Mouse (Mus musculus): ENCODE measurements around the gene Ypel3. TPM values are rescaled to one million over a fixed set of nuclear protein-coding genes. Genes with fewer than 3 reads are reported as not detected.

Ypel3 gene
- polyA plus RNA-seq, 1 experiment from 2014 or later, result 148 TPM

DNA sequence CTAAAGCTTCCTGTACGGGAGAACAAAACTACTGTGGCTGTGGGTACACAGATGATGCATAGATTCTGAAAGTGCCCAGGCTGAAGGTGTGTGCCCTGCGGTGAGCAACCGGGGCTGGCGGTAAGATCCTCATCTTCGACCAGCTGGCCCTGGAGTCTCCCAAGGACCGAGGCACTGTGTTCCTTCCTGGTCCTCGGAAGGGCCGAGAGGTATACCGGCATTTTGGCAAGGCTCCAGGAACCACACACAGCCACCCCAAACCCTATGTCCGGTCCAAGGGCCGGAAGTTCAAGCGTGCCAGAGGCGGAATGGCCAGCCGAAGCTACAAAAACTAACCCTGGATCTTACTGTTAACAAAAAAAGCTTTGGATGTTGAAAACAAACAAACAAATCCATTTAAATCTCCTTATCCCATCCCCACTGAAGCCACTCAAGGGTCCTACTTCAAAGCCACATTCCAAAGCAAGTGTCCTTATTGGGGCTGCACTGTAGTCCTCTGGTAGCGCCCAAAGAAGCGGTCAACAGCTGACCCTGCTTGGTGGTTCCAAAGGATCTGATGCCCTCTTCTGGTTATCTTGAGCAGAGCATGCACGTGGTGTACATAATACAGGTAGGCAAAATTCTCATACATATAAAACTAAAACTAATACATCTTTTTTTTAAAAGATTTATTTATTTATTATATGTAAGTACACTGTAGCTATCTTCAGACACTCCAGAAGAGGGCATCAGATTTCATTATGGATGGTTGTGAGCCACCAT lies 27.0 kb upstream of the Ypel3 start:
- Histone ChIP-seq H3K27ac (replicated peaks) (no peak overlapping the region), H3K9ac (no peak overlapping the region), H3K9me3 (replicated peaks) (no peaks in the 10 kb centered on the region), H3K27me3 (no peaks in the 10 kb centered on the region), H3K4me2 (replicated peaks) (no peak overlapping the region), H3K36me3 (no peaks in the 10 kb centered on the region), H3K4me3 (replicated peaks) (no peak overlapping the region), H3K4me1 (peaks cover 10% of the 10 kb centered on the region)
- no peak for ATAC-seq (ENCODE audit: insufficient number of reproducible peaks, low FRiP score, low TSS enrichment, low read depth)
- 92% methylated on average over 17 of the region's 17 CpGs for WGBS

DNA sequence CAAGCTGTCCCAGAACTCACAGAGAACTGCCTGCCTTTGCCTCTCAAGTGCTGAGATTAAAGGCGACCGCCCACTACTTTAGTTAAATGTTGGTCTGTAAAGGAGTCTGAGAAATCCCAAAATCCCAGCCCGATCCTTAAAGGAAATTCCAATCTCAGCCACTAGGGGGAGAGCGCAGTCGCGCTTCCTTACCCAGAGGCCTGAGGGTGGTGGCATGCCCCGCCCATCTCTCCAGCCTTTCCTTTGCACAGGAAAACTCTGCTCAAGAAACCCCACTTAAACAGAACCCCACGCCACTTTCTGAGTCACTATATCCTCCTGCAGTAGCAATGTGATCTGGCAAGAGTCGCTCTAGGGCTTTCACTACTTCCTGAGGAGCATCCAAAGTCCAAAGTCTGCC lies 21.9 kb upstream of the Ypel3 start:
- Histone ChIP-seq H3K27ac (replicated peaks) (0 out of 2 replicates have a peak overlapping the region, but pooled peaks have one; percentile 40), H3K4me2 (replicated peaks) (0 out of 2 replicates have a peak overlapping the region, but pooled peaks have one; percentile 22), H3K4me3 (replicated peaks) (no peak overlapping the region), H3K9me3 (replicated peaks) (no peaks in the 10 kb centered on the region), H3K4me1 (peaks cover 9% of the 10 kb centered on the region; the same call in 1 of the 2 replicates), H3K9ac (no peak overlapping the region), H3K27me3 (no peaks in the 10 kb centered on the region), H3K36me3 (no peaks in the 10 kb centered on the region)
- ATAC-seq (ENCODE audit: insufficient number of reproducible peaks, low FRiP score, low TSS enrichment, low read depth), result peak; percentile 61
- WGBS, result 0% methylated on average over 9 of the region's 9 CpGs

DNA sequence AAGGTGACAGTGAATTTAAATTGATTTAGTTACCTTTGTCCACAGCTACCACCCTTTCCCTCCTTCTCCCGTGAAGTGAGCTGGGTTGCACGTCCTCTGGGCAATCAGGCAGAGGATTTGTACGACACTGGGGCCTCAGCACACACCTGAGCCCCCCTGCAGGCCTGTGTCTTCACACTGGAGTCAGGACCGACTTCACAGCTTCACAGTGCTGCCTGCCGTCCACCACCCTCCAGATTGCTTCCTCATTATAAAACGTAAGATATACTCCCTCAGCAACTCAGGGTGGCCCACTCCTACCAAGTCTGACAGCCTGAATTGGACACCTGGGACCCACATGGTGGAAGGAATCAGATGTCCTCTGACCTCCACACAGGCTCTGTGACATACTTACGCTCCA lies 18.2 kb upstream of the Ypel3 start:
- H3K36me3 ChIP-seq, result peaks cover 6% of the 10 kb centered on the region; the same call in 1 of the 2 replicates
- H3K9ac ChIP-seq, result no peak overlapping the region
- WGBS, result 66% methylated on average over 7 of the region's 7 CpGs
- H3K27ac ChIP-seq (replicated peaks), result peak overlapping the region; percentile 88; the same call in 1 of the 2 replicates
- H3K27me3 ChIP-seq, result no peaks in the 10 kb centered on the region
- no peaks in the 10 kb centered on the region for H3K9me3 ChIP-seq (replicated peaks)
- no peak for ATAC-seq (ENCODE audit: insufficient number of reproducible peaks, low FRiP score, low TSS enrichment, low read depth)
- H3K4me3 ChIP-seq (replicated peaks), result no peak overlapping the region
- peaks cover 46% of the 10 kb centered on the region for H3K4me1 ChIP-seq
- no peak overlapping the region for H3K4me2 ChIP-seq (replicated peaks)

DNA sequence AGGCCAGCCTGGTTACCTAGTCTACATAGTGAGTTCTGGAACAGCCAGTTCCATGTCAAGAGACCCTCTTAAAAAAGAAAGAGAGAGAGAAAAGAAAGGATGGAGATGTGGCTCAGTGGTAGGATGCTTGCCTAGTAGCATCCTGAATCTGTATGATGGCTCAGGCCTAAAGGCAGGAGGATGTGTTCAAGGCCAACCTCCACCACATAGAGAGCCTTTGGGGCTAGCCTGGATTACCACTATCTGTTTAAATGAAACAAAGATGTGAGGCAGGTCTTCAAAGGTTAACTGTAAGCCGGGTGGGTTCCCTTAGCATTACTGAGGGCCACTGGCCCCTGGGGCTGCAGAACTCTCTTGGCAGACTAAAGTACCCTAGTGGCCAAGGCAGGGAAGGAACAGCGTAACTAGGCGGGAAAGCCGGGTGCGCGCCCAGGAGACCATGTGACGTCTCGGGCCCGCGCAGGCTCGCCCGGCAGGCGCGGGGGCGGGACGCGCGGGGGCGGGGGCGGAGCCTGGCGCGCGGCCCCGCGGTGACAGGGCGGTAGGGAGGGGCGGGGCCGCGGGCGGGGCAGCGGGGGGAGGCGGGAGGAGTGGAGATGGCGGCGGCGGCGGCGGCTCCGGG lies 17.6 kb upstream of the Ypel3 start, which contains the start of gene Mapk3:
TSS of gene Mapk3 (plus strand) at position 552 of the 622 bp plus-strand sequence.
- H3K27me3 ChIP-seq, result no peaks in the 10 kb centered on the region
- no peaks in the 10 kb centered on the region for H3K9me3 ChIP-seq (replicated peaks)
- peak within 1 kb of the TSS; percentile 87 for H3K4me2 ChIP-seq (replicated peaks)
- peak; percentile 65 for ATAC-seq (ENCODE audit: insufficient number of reproducible peaks, low FRiP score, low TSS enrichment, low read depth)
- peaks cover 47% of the 10 kb centered on the region for H3K4me1 ChIP-seq
- H3K27ac ChIP-seq (replicated peaks), result peak within 1 kb of the TSS; percentile 88
- WGBS, result 2% methylated on average over 35 of the region's 38 CpGs
- peaks cover 12% of the 10 kb centered on the region for H3K36me3 ChIP-seq
- H3K9ac ChIP-seq, result peak within 1 kb of the TSS; percentile 59
- H3K4me3 ChIP-seq (replicated peaks), result peak within 1 kb of the TSS; percentile 63

DNA sequence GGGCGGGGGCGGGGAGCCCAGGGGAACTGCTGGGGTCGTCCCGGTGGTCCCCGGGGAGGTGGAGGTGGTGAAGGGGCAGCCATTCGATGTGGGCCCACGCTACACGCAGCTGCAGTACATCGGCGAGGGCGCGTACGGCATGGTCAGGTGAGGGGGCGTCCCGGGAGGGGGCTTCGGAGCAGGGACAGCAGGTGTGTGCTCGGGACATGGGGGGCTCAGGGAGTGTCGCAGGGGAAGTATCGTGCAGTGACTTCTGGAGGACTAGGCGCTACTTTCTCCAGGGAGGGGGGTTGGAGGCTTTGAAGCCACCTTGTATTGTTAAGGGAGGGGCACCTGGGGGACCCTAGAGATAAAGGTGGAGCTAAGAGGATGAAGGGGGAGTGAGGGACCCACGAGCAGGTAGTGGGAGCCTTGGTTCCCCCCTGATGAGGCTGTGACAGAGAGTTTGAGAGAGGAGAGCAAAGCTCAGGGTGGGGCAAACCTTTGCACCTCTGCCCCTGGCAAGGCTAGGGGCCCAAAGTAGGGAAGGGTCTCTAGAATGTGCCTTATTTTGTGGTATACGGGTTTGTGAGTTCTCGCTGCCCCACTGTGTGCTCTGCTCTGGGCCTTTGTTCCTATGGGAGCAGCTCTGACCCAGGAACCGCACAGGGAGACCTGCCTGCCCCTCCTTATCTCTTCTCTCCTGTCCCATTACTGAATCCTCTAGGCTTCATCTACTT lies 16.9 kb upstream of the Ypel3 start:
- H3K9ac ChIP-seq, result peak overlapping the region; percentile 59
- WGBS, result 1% methylated on average over 24 of the region's 24 CpGs
- peak overlapping the region; percentile 63 for H3K4me3 ChIP-seq (replicated peaks)
- H3K36me3 ChIP-seq, result peaks cover 19% of the 10 kb centered on the region
- H3K9me3 ChIP-seq (replicated peaks), result no peaks in the 10 kb centered on the region
- H3K4me1 ChIP-seq, result peaks cover 42% of the 10 kb centered on the region
- peak overlapping the region; percentile 88 for H3K27ac ChIP-seq (replicated peaks)
- no peaks in the 10 kb centered on the region for H3K27me3 ChIP-seq
- peak; percentile 22 for ATAC-seq (ENCODE audit: insufficient number of reproducible peaks, low FRiP score, low TSS enrichment, low read depth)
- H3K4me2 ChIP-seq (replicated peaks), result peak overlapping the region; percentile 87

DNA sequence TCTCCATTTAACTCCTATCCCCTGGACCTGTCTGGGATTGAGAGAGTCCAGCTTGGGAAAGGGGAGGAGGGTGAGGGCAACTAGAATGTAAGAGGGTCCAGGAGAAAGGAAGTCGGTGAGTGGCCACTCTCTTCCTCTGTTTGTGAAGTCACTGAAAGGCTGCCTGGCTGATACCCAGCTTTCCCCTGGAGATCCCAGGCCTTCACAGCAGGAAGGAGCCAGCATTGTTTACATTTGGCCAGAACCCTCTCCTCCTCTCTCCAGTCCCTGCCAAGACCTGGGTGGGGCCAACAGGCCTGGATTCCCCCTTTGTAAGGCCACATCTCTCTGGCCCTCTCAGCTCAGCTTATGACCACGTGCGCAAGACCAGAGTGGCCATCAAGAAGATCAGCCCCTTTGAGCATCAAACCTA lies 16.4 kb upstream of the Ypel3 start:
- Histone ChIP-seq H3K4me3 (replicated peaks) (peak overlapping the region; percentile 63), H3K27ac (replicated peaks) (peak overlapping the region; percentile 88), H3K4me1 (peaks cover 42% of the 10 kb centered on the region), H3K27me3 (no peaks in the 10 kb centered on the region), H3K36me3 (peaks cover 24% of the 10 kb centered on the region), H3K9me3 (replicated peaks) (no peaks in the 10 kb centered on the region), H3K9ac (peak overlapping the region; percentile 59), H3K4me2 (replicated peaks) (peak overlapping the region; percentile 87)
- WGBS, result 30% methylated on average over 3 of the region's 3 CpGs
- ATAC-seq (ENCODE audit: insufficient number of reproducible peaks, low FRiP score, low TSS enrichment, low read depth), result peak; percentile 50; the same call in 1 of the 2 replicates

DNA sequence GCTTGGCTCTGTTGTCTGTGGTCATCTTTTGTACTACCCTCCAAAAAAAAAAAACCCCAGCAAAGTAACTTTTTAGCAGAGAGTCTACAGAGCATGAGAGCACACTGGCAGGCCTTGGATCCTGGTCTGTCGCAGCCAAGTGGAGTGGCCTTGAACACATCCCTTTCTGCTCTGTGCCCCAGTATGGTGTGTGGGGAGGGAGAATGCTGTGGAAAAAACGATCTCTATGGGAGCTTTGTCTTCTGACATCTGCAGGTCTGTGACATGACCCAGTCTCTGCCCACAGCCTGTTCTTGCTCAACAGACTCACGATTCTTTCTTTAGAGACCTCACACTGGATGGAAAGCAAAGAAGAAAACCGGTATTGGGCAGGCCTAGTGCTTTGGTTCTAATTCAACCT lies 15.8 kb upstream of the Ypel3 start:
- Histone ChIP-seq H3K27ac (replicated peaks) (peak overlapping the region; percentile 88), H3K4me2 (replicated peaks) (peak overlapping the region; percentile 87), H3K4me1 (peaks cover 42% of the 10 kb centered on the region), H3K9me3 (replicated peaks) (no peaks in the 10 kb centered on the region), H3K27me3 (no peaks in the 10 kb centered on the region), H3K9ac (no peak overlapping the region), H3K4me3 (replicated peaks) (peak overlapping the region; percentile 63), H3K36me3 (peaks cover 30% of the 10 kb centered on the region)
- 69% methylated on average over 4 of the region's 4 CpGs for WGBS
- no peak for ATAC-seq (ENCODE audit: insufficient number of reproducible peaks, low FRiP score, low TSS enrichment, low read depth)

DNA sequence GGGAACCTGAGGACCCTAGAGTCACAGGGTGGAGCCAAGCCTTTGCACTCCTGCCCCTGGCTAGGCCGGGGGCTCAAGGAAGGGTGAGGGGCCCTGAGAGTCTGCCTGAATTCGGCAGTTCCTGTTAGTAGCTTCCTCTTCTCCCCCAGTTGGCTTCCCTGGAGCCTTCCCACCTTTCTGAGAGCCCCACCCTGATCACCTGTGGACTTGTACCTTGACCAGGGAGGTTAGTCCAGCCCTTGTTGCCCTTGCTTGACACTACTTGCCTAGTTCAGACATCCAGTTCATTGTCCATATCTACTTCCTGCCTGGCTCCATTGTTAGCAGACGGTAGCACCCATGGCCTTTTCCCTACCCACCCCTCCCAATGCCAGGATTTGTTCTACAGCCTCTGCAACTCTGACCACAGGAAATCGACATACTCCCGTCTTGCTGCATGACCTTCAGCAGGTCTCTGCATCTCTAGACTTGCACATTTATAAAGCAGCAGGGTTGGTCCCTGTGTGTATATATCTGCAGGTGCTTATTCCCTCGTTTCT lies 15.2 kb upstream of the Ypel3 start:
- peak overlapping the region; percentile 87; the same call in 1 of the 2 replicates for H3K4me2 ChIP-seq (replicated peaks)

DNA sequence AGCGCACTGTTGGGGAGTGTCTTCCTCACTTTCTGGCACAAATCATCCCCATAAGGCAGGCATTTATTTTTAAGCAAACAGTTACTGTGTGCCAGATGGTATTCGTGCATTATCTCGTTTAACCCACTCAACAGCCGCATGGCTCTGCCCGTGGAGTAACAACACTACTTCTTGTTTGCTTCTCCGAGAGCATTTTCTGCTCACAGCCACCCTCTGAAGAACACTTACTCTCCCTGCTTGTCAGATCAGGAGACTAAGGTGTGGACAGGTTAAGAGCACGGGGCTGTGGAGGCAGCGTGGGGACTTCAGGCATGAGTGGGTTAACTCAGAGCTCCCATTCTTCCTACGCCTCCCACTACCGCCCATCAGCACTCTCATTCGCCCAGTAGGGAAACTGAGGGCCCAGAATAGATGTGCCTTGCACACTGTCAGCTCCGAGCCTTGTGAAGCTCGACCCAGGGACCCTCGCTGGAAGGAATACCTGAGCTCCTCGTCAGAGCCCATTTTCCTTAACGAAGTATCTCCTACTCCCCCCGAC lies 14.2 kb upstream of the Ypel3 start:
- peak overlapping the region; percentile 41 for H3K4me2 ChIP-seq (replicated peaks)
- 36% methylated on average over 17 of the region's 17 CpGs for WGBS
- 0 out of 2 replicates have a peak overlapping the region, but pooled peaks have one; percentile 2 for H3K9ac ChIP-seq
- H3K27ac ChIP-seq (replicated peaks), result peak overlapping the region; percentile 39; the same call in 1 of the 2 replicates
- H3K27me3 ChIP-seq, result no peaks in the 10 kb centered on the region
- peaks cover 42% of the 10 kb centered on the region for H3K4me1 ChIP-seq
- H3K4me3 ChIP-seq (replicated peaks), result peak overlapping the region; percentile 28
- ATAC-seq (ENCODE audit: insufficient number of reproducible peaks, low FRiP score, low TSS enrichment, low read depth), result no peak
- H3K36me3 ChIP-seq, result peaks cover 44% of the 10 kb centered on the region
- H3K9me3 ChIP-seq (replicated peaks), result no peaks in the 10 kb centered on the region

More for the DNA sequence above, 15.2 kb upstream of the Ypel3 start:
- 65% methylated on average over 6 of the region's 6 CpGs for WGBS
- no peak overlapping the region for H3K9ac ChIP-seq
- H3K27ac ChIP-seq (replicated peaks), result peak overlapping the region; percentile 88; the same call in 1 of the 2 replicates
- H3K4me1 ChIP-seq, result peaks cover 42% of the 10 kb centered on the region
- no peak overlapping the region for H3K4me3 ChIP-seq (replicated peaks)
- H3K27me3 ChIP-seq, result no peaks in the 10 kb centered on the region
- no peaks in the 10 kb centered on the region for H3K9me3 ChIP-seq (replicated peaks)
- ATAC-seq (ENCODE audit: insufficient number of reproducible peaks, low FRiP score, low TSS enrichment, low read depth), result no peak
- peaks cover 36% of the 10 kb centered on the region for H3K36me3 ChIP-seq

DNA sequence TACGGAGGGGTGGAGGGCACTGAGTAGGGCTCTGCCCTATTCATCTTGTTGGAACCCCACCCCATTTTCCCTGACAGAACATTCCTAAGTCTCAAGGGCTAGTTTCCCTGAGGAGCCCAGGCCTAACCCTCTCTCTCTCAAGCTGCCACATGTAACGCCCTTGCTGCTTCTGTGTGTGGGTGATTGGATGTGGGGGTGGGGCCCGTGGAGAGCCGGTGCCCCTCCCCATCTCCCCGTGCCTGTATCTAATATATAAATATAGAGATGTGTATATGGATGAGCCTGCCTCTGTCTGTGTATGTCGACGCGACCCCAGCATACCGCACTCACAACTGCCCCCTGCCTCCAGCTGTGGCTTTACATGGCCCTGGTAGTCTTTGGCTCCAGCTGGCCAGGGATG lies 11.2 kb upstream of the Ypel3 start:
- 86% methylated on average over 9 of the region's 9 CpGs for WGBS
- no peaks in the 10 kb centered on the region for H3K27me3 ChIP-seq
- no peak overlapping the region for H3K4me2 ChIP-seq (replicated peaks)
- peaks cover 73% of the 10 kb centered on the region for H3K36me3 ChIP-seq
- no peaks in the 10 kb centered on the region for H3K9me3 ChIP-seq (replicated peaks)
- H3K4me3 ChIP-seq (replicated peaks), result no peak overlapping the region
- H3K27ac ChIP-seq (replicated peaks), result no peak overlapping the region
- peaks cover 31% of the 10 kb centered on the region for H3K4me1 ChIP-seq
- H3K9ac ChIP-seq, result no peak overlapping the region
- ATAC-seq (ENCODE audit: insufficient number of reproducible peaks, low FRiP score, low TSS enrichment, low read depth), result no peak
